In genomic region chr17:35667334-35668065, GRCm38 (mm10) we compare ENCODE assay signal across 8 mouse cellular contexts. TPM values are rescaled to one million over a fixed set of nuclear protein-coding genes. Genes with fewer than 3 reads are reported as not detected.
DNase-seq lines count a peak whose midpoint lies in the region; ATAC-seq lines count a peak whose summit lies in the region.

TSS of gene Vars2 (minus strand) at chr17:35667592.

- ATAC-seq in hindbrain, embryonic 11.5 days (ENCODE audit: low FRiP score): peak; percentile 88

- no peaks in the 10 kb centered on the region for H3K9me3 ChIP-seq in hindbrain, embryonic 11.5 days (ENCODE audit: control insufficient read depth, low read length)

- peak within 1 kb of the TSS; percentile 84 for H3K9ac ChIP-seq in hindbrain, embryonic 11.5 days (ENCODE audit: low read depth, low read length)

- peak within 1 kb of the TSS; percentile 70 for H3K27ac ChIP-seq in hindbrain, embryonic 11.5 days (ENCODE audit: low read depth, low read length)

- DNase-seq in MN1 (ENCODE audit: low spot score): peak; percentile 97
- DNase-seq in cerebellum, adult 9-10 months: peak; percentile 98
- peak; percentile 92 to 98 for DNase-seq in frontal cortex, adult 2 months (ENCODE audit: extremely low spot score in 1 of 2, low spot score in 1 of 2)
- DNase-seq in hindbrain, embryonic 11.5 days (ENCODE audit: low spot score): peak; percentile 99
- peak; percentile 96 to 98 for DNase-seq in layer of hippocampus, postnatal 10 days (ENCODE audit: low spot score in 2 of 2)
- peak; percentile 97 for DNase-seq in lung, postnatal 10 days
- DNase-seq in ovary, postnatal 36 days (ENCODE audit: low spot score): peak; percentile 96
- peak; percentile 98 for DNase-seq in thymus, postnatal 25 days

- peak within 1 kb of the TSS; percentile 74 for H3K4me3 ChIP-seq in hindbrain, embryonic 11.5 days (ENCODE audit: low read depth, low read length)

- H3K36me3 ChIP-seq in hindbrain, embryonic 11.5 days (ENCODE audit: control insufficient read depth, insufficient read depth, low read length): no peaks in the 10 kb centered on the region

- peak within 1 kb of the TSS; percentile 91 for H3K4me2 ChIP-seq in hindbrain, embryonic 11.5 days (replicated peaks; ENCODE audit: low read depth, low read length)

- WGBS in hindbrain, embryonic 11.5 days: under 1% methylated on average over 61 of the region's 61 CpGs

- peaks cover 7% of the 10 kb centered on the region for H3K4me1 ChIP-seq in hindbrain, embryonic 11.5 days (replicated peaks; ENCODE audit: control insufficient read depth, insufficient read depth, low read length)

- no peaks in the 10 kb centered on the region for H3K27me3 ChIP-seq in hindbrain, embryonic 11.5 days (ENCODE audit: control insufficient read depth, insufficient read depth, low read length)

RNA-seq across cellular contexts. Expression of gene Vars2, which starts in this region (rescaled TPM):
- polyA plus RNA-seq in frontal cortex, adult 2 months (2012; rRNA removed): 34.1 and 36.7 TPM in 2 replicates
- 6.9 and 8.7 TPM in 2 replicates for polyA plus RNA-seq in hindbrain, embryonic 11.5 days (2014; fragmentation: Nextera tagmentation; extraction: Ambion mirVana)
- 10 to 100 TPM; 42.6 to 44.1 TPM for total RNA-seq in layer of hippocampus, postnatal 10 days (2021)

Comparison
In these comparisons a context has a peak if more than half of its experiments do, and no peak if none do; other contexts are left out.
1. Peak in every context shown above with its lines: DNase-seq, ATAC-seq, H3K4me3 ChIP-seq and H3K27ac ChIP-seq.